Mouse (Mus musculus): ENCODE data around the gene Usp50.

GRCm38 (mm10) chr2:126767599-126767998 is 15.7 kb downstream of the Usp50 start:
- no peak for TF ChIP-seq POLR2A (IDR thresholded peaks at IDR 0.05; ENCODE audit: borderline replicate concordance, control insufficient read depth, low read depth, low read length)
- TF ChIP-seq CTCF (IDR thresholded peaks at IDR 0.05; ENCODE audit: control insufficient read depth, insufficient read depth, low read length): no peak

Measured in bone marrow, adult 2 months (tissue).